Mouse (Mus musculus): ENCODE results near the gene Cdkn1b. TPM values are rescaled to one million over a fixed set of nuclear protein-coding genes. Genes with fewer than 3 reads are reported as not detected.

Gene Cdkn1b
- total RNA-seq, 4 experiments from 2014 or later = 36.6 to 39.0 (median 37.9) TPM

- no peak for DNase-seq (ENCODE audit: low spot score in 2 of 2)
These were observed 16.8 kb upstream of the Cdkn1b start for GRCm38 (mm10) chr6:134903368-134903767.

DNA sequence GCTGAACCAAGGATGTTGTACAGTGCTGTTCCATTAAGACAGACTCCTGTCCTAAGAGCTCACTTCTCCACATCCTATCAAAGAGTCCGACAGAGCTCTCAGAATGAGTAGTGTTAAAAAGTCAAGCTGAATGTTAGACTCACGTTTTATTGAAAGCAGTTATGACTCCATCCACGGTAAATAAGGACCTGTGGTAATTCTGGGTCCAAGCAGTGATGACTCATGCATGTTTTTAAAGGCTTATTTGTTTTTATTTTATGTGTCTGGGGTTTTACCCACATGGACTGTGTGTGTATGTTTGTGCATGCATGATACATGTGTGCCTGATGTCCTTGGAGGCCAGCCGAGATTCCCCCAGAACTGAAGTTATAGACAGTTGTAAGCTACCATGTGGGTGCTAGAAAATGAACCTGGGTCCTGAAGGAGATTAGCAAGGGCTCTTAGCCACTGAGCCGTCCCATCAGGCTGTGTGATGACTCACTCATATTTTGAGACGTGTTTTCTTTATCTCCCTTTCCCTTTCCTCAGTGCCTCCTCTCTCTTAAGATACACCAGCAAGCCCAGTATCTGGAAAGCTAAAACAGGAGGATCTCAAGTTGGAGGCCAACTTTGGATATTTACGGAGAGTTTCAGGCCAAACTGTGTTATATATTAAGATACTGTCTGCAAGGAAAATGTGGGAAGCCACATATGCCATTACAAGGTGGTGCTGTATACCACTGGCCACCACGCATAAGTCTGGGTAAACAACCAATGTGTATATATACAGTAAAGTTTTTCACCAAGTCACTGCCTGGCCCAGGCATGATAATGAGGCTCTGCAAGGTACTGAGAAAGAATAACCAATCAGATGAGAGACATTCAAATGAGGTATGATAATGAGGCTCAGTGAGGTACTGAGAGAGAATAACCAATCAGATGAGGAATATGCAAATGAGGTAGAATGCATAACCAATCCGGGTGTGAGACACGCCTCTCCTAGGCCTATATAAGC is 16.0 kb upstream of the Cdkn1b start:
- no peak for DNase-seq (ENCODE audit: low spot score in 2 of 2)

GRCm38 (mm10) chr6:134905811-134906210 is 14.4 kb upstream of the Cdkn1b start:
- no peak for DNase-seq (ENCODE audit: low spot score in 2 of 2)

DNA sequence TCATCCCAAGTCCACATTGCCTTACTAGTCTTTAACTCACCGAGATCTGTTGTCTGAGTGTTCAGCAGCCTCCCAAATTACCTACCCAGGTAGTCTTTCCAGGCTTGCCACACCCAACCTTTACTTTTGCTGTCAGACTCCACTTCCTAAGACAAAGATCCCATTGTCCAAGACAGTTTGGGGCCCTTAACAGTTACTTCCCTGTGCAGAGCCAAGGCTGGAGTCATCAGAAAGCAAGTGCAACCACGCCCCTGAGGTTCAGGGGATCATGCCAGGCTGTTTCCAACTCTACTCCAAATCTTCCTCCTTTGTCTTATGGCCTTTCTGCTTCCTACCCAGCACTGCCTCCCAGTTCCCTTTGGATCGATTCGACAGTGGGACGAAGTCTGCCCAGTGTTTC is 5.7 kb upstream of the Cdkn1b start:
- no peak for DNase-seq (ENCODE audit: low spot score in 2 of 2)

DNA sequence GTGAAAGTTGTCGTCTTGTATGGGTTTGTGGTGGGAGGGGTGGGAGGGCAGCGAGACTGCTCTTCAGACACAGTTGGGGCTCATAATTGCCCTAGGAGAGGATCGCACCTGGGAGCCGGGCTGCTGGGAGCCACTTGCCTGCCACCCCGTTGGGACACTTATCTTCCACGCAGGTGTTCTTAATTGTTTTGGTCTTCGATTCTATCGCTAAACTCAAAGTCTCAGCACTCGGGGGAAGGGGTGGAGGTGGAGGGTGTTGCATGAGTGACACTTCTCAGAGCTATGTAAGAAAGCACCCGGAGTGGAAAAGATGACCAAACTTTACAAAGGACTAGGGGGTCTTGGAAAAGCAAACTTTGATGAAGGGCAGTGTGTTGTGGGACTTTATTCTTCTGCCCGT is 3.6 kb upstream of the Cdkn1b start:
- no peak for DNase-seq (ENCODE audit: low spot score in 2 of 2)

- peak in 1 of 2 experiments; percentile 24 for DNase-seq (ENCODE audit: low spot score in 2 of 2)
These were observed 3.1 kb upstream of the Cdkn1b start for GRCm38 (mm10) chr6:134917087-134917486.

DNA sequence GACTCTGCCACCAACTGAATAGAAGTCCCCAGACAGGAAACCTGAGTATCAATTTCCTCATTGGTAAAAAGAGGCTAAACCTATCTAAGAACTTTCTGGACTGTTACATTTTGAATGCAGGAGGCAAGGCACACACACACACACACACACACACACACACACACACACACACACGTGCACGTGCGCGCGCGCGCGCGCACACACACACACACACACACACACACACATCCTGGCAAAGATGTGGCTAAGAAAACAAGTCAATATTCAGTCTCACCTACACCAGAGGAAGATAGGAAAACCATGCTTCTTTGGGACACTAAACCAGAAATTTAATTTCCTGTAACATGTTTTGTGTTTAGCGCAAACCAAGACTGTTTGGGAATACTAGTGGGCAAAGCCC is 1.4 kb upstream of the Cdkn1b start:
- DNase-seq (ENCODE audit: low spot score in 2 of 2) = no peak

- peak in 1 of 2 experiments; percentile 18 for DNase-seq (ENCODE audit: low spot score in 2 of 2)
These were observed 551 bp upstream of the Cdkn1b start for GRCm38 (mm10) chr6:134919511-134920189.

GRCm38 (mm10) chr6:134921014-134921694 is 953 bp downstream of the Cdkn1b start:
- peak; percentile 39 to 47 for DNase-seq (ENCODE audit: low spot score in 2 of 2)

DNA sequence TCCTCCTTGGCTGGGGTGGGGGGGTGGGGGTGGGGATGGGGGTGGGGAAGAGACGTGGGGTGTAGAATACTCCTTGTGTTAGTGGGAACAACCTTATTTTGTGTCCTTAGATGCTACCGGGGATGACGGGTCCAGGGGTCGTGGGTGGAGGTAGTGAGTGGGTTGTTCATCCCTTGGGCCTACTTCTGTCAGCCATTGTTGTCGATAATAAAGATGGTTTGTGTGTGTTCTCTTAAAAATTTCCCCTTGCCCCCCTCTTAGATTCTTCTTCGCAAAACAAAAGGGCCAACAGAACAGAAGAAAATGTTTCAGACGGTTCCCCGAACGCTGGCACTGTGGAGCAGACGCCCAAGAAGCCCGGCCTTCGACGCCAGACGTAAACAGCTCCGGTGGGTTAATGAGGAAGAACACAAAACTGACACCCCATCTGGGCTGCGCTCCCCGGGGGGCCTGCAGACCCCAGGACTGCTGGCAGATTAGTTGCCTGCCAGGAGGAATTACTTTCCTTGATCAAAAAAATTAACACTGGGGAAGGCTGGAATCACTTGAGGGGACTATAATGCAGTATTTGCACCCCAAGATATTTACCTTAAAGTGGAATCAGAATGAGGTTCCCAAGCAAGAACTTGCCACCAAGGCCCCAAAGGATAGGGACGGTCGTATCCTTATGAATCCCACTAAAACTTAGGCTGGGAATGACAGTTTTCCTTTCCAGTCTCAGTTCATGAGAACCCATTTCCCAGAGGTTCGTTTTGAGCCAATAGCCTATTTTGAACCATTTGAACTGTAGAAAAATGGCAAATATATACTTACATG is 1.7 kb downstream of the Cdkn1b start:
- no peak for DNase-seq (ENCODE audit: low spot score in 2 of 2)

DNA sequence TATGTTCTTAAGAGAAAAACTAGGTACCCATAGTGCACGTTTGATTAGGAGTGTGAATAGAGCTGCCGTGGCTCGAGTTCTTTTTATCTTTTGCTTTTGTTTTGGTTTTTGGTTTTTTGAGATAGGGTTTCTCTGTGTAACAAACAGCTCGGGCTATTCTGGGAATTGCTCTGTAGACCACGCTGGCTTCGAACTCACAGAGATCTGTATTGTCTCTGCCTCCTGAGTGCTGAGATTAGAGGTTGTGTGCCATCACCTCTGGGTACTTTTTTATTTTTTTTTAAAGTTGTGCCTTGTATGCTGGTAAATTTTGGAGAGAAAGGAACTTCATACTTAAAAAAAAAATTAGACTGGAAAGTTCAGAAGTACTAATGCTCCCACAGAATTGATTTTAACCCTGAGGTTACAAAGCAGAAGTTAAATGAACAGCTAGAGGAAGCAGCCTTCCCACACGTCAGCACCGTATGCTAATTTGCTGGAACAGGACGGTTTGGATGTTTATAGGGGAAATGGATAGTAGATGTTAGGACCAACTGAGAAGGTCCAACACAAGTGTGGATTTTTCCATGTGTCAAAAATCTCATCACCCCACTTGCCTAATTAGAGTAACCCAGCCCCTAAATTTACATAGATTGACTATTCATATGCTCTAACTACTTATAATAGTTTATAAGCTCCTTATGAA is 2.5 kb downstream of the Cdkn1b start:
- DNase-seq (ENCODE audit: low spot score in 2 of 2) = no peak

GRCm38 (mm10) chr6:134923670-134924069 is 3.5 kb downstream of the Cdkn1b start:
- no peak for DNase-seq (ENCODE audit: low spot score in 2 of 2)

DNA sequence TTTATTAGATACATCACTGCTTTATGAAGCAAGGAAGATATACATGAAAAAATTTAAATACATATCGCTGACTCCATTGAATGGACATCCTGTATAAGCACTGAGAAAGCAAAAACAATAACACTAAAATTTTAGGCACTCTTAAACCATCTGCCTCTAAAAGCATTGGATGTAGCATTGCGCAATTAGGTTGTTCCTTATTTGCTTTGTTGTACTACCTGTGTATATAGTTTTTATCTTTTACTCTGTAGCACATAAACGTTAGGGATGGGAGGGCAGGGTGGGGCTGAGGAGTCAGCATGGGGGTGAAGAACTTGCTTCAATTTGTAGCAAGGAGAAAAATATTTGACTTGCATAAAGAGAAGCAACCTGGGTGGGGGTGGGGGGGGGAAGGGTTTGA is 4.1 kb downstream of the Cdkn1b start:
- no peak for DNase-seq (ENCODE audit: low spot score in 2 of 2)

- no peak for DNase-seq (ENCODE audit: low spot score in 2 of 2)
These were observed 5.6 kb downstream of the Cdkn1b start for GRCm38 (mm10) chr6:134925673-134926337.

GRCm38 (mm10) chr6:134926338-134926705 is 6.1 kb downstream of the Cdkn1b start:
- no peak for DNase-seq (ENCODE audit: low spot score in 2 of 2)

- DNase-seq (ENCODE audit: low spot score in 2 of 2) = no peak
These were observed 6.8 kb downstream of the Cdkn1b start for GRCm38 (mm10) chr6:134926803-134927594.

- no peak for DNase-seq (ENCODE audit: low spot score in 2 of 2)
These were observed 7.4 kb downstream of the Cdkn1b start for GRCm38 (mm10) chr6:134927595-134928095.

DNA sequence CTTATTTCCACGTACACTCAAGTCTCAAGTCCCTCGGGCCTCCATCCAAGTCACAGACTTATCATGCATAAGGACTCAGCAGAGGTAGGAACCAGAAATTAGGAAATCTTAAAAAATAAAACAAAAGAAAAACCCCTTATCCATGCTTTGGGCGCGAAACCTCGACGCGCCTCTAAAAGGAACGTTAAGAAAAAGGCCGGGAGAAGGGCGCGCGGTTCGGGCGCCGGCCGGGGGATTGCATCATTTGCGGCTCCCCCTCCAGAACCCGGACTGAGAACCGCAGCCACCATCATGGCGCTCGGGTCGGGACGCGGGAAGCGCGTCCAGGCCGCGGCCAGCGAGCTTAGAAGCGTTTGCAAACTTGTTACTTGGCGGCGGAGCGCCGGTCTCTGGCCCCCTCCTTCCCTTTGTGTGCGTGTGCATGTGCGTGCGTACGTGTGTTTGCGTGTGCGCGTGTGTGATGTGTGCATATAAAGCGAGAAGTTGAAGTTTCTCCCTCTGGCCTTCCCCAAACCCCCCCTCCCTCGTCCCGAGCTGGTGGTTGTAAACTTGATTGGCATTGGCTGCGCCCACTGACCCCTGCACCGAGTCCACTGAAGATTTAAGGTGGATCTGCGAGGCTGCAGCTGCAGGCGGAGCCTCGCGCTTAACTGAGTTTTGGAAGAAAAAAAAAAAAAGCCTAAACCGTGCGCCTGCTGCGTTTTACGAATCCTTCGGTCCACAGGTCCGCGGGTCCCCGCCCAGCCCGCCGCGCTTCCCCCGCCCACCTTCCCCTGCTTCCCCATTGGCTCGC is 8.1 kb downstream of the Cdkn1b start:
- DNase-seq (ENCODE audit: low spot score in 2 of 2) = peak; percentile 27 to 45

Measured in left cerebral cortex, adult 8-10 months (tissue).